Mouse (Mus musculus): ENCODE results near the gene Drap1. TPM values are rescaled to one million over a fixed set of nuclear protein-coding genes. Genes with fewer than 3 reads are reported as not detected.

The Drap1 gene
- total and polyA plus RNA-seq, 3 experiments, result 183 to 307 TPM; not detected in 1

DNA sequence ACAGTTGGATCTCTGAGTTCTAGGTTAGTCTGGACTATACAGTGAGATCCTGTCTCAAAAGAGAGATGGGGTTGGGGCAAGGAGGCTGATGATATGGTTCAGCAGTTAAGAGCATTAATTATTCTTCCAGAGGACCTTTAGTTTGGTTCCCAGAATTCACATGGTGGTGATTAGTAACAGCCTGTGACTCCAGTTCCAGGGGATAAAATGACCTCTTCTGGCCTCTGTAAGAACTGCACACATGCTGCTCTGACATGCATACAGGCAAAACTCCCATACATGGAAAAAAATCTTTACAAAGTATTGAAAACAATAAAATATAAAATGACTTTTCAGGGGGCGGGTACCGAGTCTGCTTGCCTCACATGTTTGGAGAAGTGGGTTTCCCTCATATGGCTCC, 3.3 kb upstream of the Drap1 start:
- peaks cover 0 to 5% of the 10 kb centered on the region in 2 experiments; a peak in 2 of 4 replicates for H3K36me3 ChIP-seq (ENCODE audit: control insufficient read depth in 1 of 2, insufficient read depth in 2 of 2, low read length in 2 of 2)
- peak; percentile 71 for DNase-seq (ENCODE audit: low read depth, low spot score)
- no peaks in the 10 kb centered on the region for H3K9me3 ChIP-seq (replicated peaks; ENCODE audit: insufficient read depth, low read length)
- H3K79me2 ChIP-seq (ENCODE audit: control insufficient read depth, insufficient read depth, low read length, poor library complexity), result peaks cover 24% of the 10 kb centered on the region
- no peak overlapping the region for H3K4me3 ChIP-seq (ENCODE audit: control insufficient read depth in 1 of 2, insufficient read depth in 1 of 2, low read depth in 2 of 2, low read length in 2 of 2)
- H3K4me1 ChIP-seq (ENCODE audit: control insufficient read depth in 1 of 2, insufficient read depth in 2 of 2, low read length in 2 of 2), result peaks cover 0 to 19% of the 10 kb centered on the region in 2 experiments; a peak in 2 of 4 replicates
- H3K9ac ChIP-seq (ENCODE audit: control insufficient read depth, low read depth, low read length, poor library complexity, severe bottlenecking), result no peak overlapping the region
- H3K27ac ChIP-seq (ENCODE audit: control insufficient read depth, low read depth, low read length), result no peak overlapping the region
- no peaks in the 10 kb centered on the region for H3K27me3 ChIP-seq (ENCODE audit: control insufficient read depth in 1 of 2, insufficient read depth in 2 of 2, low read length in 2 of 2)
- TF ChIP-seq SMC3 (IDR thresholded peaks at IDR 0.05; ENCODE audit: low read depth, low read length) (peak; percentile 69), CTCF (IDR thresholded peaks at IDR 0.05 in 2 of 3, conservative IDR thresholded peaks at IDR 0.05 in 1 of 3; ENCODE audit: control insufficient read depth in 1 of 3, insufficient read depth in 1 of 3, low read depth in 2 of 3, low read length in 3 of 3, poor library complexity in 1 of 3, severe bottlenecking in 1 of 3) (peak; percentile 33 to 74 (median 57)), TBP (IDR thresholded peaks at IDR 0.05; ENCODE audit: low read depth, low read length) (0 out of 2 replicates have a peak, but pooled peaks have one; percentile 11), E2F4 (IDR thresholded peaks at IDR 0.05; ENCODE audit: borderline replicate concordance, low read depth, low read length) (no peak), EP300 (IDR thresholded peaks at IDR 0.05; ENCODE audit: low read depth in 1 of 2, low read length in 2 of 2) (no peak), ZC3H11A (IDR thresholded peaks at IDR 0.05; ENCODE audit: low read depth, low read length) (peak; percentile 42), SIN3A (IDR thresholded peaks at IDR 0.05; ENCODE audit: low read length) (peak; percentile 45; the same call in 1 of the 2 replicates), MYC (IDR thresholded peaks at IDR 0.05; ENCODE audit: low read depth, low read length) (peak; percentile 45; the same call in 1 of the 2 replicates), RAD21 (IDR thresholded peaks at IDR 0.05; ENCODE audit: low read depth, low read length) (peak; percentile 76)

DNA sequence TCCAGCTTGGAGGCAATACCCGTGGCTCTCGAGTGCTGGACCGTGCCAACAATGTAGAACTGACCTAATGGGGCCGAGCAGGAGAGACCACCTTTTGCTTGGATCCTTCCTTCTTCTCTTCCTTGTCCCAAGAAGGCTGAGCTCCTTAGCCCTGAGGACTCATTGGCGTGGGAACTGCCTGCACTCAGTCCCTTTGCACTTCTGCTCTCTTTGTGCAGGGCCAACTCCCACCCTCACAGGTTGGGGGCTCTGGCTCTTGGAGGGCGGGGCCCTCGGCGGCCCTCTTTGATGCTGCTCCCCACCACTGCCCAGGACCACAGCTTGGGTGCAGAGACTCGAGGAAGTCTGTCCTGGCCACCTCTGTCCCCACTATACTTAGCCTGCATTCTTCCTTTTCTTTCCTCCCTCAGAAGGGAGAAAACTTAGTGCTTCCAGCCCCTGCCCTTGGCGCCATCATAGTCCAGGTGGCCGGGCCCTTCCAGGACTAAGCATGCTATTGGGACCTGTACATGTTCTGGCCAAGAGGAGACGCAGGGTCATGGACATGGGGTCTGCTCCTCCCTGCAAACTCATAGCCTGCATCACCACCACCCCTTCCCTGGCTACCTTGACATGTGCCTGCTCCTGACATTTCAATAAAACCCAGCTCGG, 2.0 kb upstream of the Drap1 start:
- H3K27ac ChIP-seq (ENCODE audit: control insufficient read depth, low read depth, low read length), result no peak overlapping the region
- no peak for TF ChIP-seq NRF1 (IDR thresholded peaks at IDR 0.05; ENCODE audit: insufficient read depth, low read depth, low read length, poor library complexity, severe bottlenecking)
- no peak for TF ChIP-seq MEF2A (IDR thresholded peaks at IDR 0.05; ENCODE audit: extremely low read depth, insufficient replicate concordance, low read depth, low read length, poor library complexity, severe bottlenecking)
- TF ChIP-seq TAL1 (IDR thresholded peaks at IDR 0.05; ENCODE audit: low read length), result no peak
- no peak for TF ChIP-seq SIN3A (IDR thresholded peaks at IDR 0.05; ENCODE audit: low read length)
- no peak for TF ChIP-seq ZC3H11A (IDR thresholded peaks at IDR 0.05; ENCODE audit: low read depth, low read length)
- no peak for TF ChIP-seq POLR2AphosphoS5 (IDR thresholded peaks at IDR 0.05; ENCODE audit: borderline replicate concordance, low read depth, low read length)
- no peak for TF ChIP-seq ELF1 (IDR thresholded peaks at IDR 0.05; ENCODE audit: low read depth, low read length)
- no peak for TF ChIP-seq E2F4 (IDR thresholded peaks at IDR 0.05; ENCODE audit: borderline replicate concordance, low read depth, low read length)
- no peak for TF ChIP-seq NELFE (IDR thresholded peaks at IDR 0.05; ENCODE audit: low read depth, low read length)
- TF ChIP-seq EP300 (IDR thresholded peaks at IDR 0.05; ENCODE audit: low read depth in 1 of 2, low read length in 2 of 2), result no peak
- no peak for TF ChIP-seq JUND (IDR thresholded peaks at IDR 0.05; ENCODE audit: low read depth, low read length)
- TF ChIP-seq USF1 (IDR thresholded peaks at IDR 0.05; ENCODE audit: low read depth, low read length), result no peak
- H3K79me2 ChIP-seq (ENCODE audit: control insufficient read depth, insufficient read depth, low read length, poor library complexity), result peaks cover 24% of the 10 kb centered on the region
- H3K4me1 ChIP-seq (ENCODE audit: control insufficient read depth in 1 of 2, insufficient read depth in 2 of 2, low read length in 2 of 2), result peaks cover 0 to 13% of the 10 kb centered on the region in 2 experiments; a peak in 1 of 4 replicates
- no peaks in the 10 kb centered on the region for H3K9me3 ChIP-seq (replicated peaks; ENCODE audit: insufficient read depth, low read length)
- H3K36me3 ChIP-seq (ENCODE audit: control insufficient read depth in 1 of 2, insufficient read depth in 2 of 2, low read length in 2 of 2), result peaks cover 0 to 2% of the 10 kb centered on the region in 2 experiments; a peak in 2 of 4 replicates
- no peak for DNase-seq (ENCODE audit: low read depth, low spot score)
- H3K9ac ChIP-seq (ENCODE audit: control insufficient read depth, low read depth, low read length, poor library complexity, severe bottlenecking), result no peak overlapping the region
- H3K4me3 ChIP-seq (ENCODE audit: control insufficient read depth in 1 of 2, insufficient read depth in 1 of 2, low read depth in 2 of 2, low read length in 2 of 2), result no peak overlapping the region
- no peaks in the 10 kb centered on the region for H3K27me3 ChIP-seq (ENCODE audit: control insufficient read depth in 1 of 2, insufficient read depth in 2 of 2, low read length in 2 of 2)
